In genomic region chr4:141139116-141139970, GRCm38 (mm10) we compare ENCODE assay signal across 8 mouse cellular contexts. TPM values are rescaled to one million over a fixed set of nuclear protein-coding genes. Genes with fewer than 3 reads are reported as not detected.
DNase-seq lines count a peak whose midpoint lies in the region; ATAC-seq lines count a peak whose summit lies in the region.

Gene Szrd1, minus strand, starts transcription at chr4:141139775.

- H3K9me3 ChIP-seq in forebrain, embryonic 11.5 days (ENCODE audit: control insufficient read depth, low read length), result no peaks in the 10 kb centered on the region
- H3K9me3 ChIP-seq in heart, embryonic 16.5 days (replicated peaks; ENCODE audit: control insufficient read depth, low read length), result no peaks in the 10 kb centered on the region
- H3K9me3 ChIP-seq in liver, embryonic 15.5 days (replicated peaks), result no peaks in the 10 kb centered on the region
- H3K9me3 ChIP-seq in neural tube, embryonic 12.5 days, result no peaks in the 10 kb centered on the region

- H3K4me3 ChIP-seq in forebrain, embryonic 11.5 days (ENCODE audit: low read depth, low read length), result peak within 1 kb of the TSS; percentile 72
- peak within 1 kb of the TSS; percentile 69 for H3K4me3 ChIP-seq in heart, embryonic 16.5 days (ENCODE audit: low read length)
- peak within 1 kb of the TSS; percentile 86 for H3K4me3 ChIP-seq in liver, embryonic 15.5 days (replicated peaks)
- peak within 1 kb of the TSS; percentile 85 for H3K4me3 ChIP-seq in neural tube, embryonic 12.5 days

- H3K4me1 ChIP-seq in forebrain, embryonic 11.5 days (replicated peaks; ENCODE audit: control insufficient read depth, insufficient read depth, low read length), result peaks cover 12% of the 10 kb centered on the region; the same call in 1 of the 2 replicates
- H3K4me1 ChIP-seq in heart, embryonic 16.5 days (ENCODE audit: control insufficient read depth, insufficient read depth, low read length), result peaks cover 36% of the 10 kb centered on the region
- H3K4me1 ChIP-seq in liver, embryonic 15.5 days (replicated peaks), result peaks cover 52% of the 10 kb centered on the region
- H3K4me1 ChIP-seq in neural tube, embryonic 12.5 days, result peaks cover 34% of the 10 kb centered on the region

- H3K27me3 ChIP-seq in forebrain, embryonic 11.5 days (ENCODE audit: control insufficient read depth, insufficient read depth, low read length), result no peaks in the 10 kb centered on the region
- H3K27me3 ChIP-seq in heart, embryonic 16.5 days (ENCODE audit: control insufficient read depth, insufficient read depth, low read length), result no peaks in the 10 kb centered on the region
- H3K27me3 ChIP-seq in liver, embryonic 15.5 days, result no peaks in the 10 kb centered on the region
- no peaks in the 10 kb centered on the region for H3K27me3 ChIP-seq in neural tube, embryonic 12.5 days (replicated peaks)

- WGBS in forebrain, embryonic 11.5 days, result under 1% methylated on average over 58 of the region's 63 CpGs
- WGBS in heart, embryonic 16.5 days, result under 1% methylated on average over 63 of the region's 63 CpGs
- WGBS in liver, embryonic 15.5 days (ENCODE audit: insufficient replicate concordance), result under 1% methylated on average over 63 of the region's 63 CpGs
- under 1% methylated on average over 63 of the region's 63 CpGs for WGBS in neural tube, embryonic 12.5 days

- peak within 1 kb of the TSS; percentile 91 for H3K27ac ChIP-seq in forebrain, embryonic 11.5 days (ENCODE audit: low read depth, low read length)
- peak within 1 kb of the TSS; percentile 87 for H3K27ac ChIP-seq in heart, embryonic 16.5 days (ENCODE audit: low read length)
- peak within 1 kb of the TSS; percentile 92 for H3K27ac ChIP-seq in liver, embryonic 15.5 days (replicated peaks)
- H3K27ac ChIP-seq in neural tube, embryonic 12.5 days, result peak within 1 kb of the TSS; percentile 79

- ATAC-seq in forebrain, embryonic 11.5 days (replicated peaks; ENCODE audit: low FRiP score), result peak; percentile 94
- peak; percentile 94 for ATAC-seq in heart, embryonic 16.5 days (replicated peaks; ENCODE audit: extremely low read depth, insufficient read depth, low FRiP score)
- peak; percentile 94 for ATAC-seq in liver, embryonic 15.5 days (ENCODE audit: insufficient read depth)
- peak; percentile 90 for ATAC-seq in neural tube, embryonic 12.5 days (ENCODE audit: low FRiP score, low read depth)

- peak; percentile 97 to 98 for DNase-seq in CD8-positive naive resting alpha-beta T cell, adult 2 months (ENCODE audit: low read depth in 2 of 2, low spot score in 2 of 2)
- peak; percentile 98 for DNase-seq in c-Kit-positive CD71-negative TER-119-negative erythroid progenitor cells, embryonic 14.5 days (ENCODE audit: low read depth)
- DNase-seq in forebrain, embryonic 11.5 days (ENCODE audit: low spot score), result peak; percentile 99
- peak; percentile 99 to 100 for DNase-seq in kidney, postnatal 36 days
- DNase-seq in telencephalon, adult 2 months (ENCODE audit: low read depth, low spot score), result peak; percentile 96

- H3K36me3 ChIP-seq in forebrain, embryonic 11.5 days (ENCODE audit: control insufficient read depth, insufficient read depth, low read length), result no peaks in the 10 kb centered on the region
- H3K36me3 ChIP-seq in heart, embryonic 16.5 days (ENCODE audit: control insufficient read depth, insufficient read depth), result no peaks in the 10 kb centered on the region
- 0 out of 2 replicates have a peak, but pooled peaks cover 2% of the 10 kb centered on the region for H3K36me3 ChIP-seq in liver, embryonic 15.5 days (replicated peaks)
- 0 out of 2 replicates have a peak, but pooled peaks cover 3% of the 10 kb centered on the region for H3K36me3 ChIP-seq in neural tube, embryonic 12.5 days

- peak within 1 kb of the TSS; percentile 80 for H3K9ac ChIP-seq in forebrain, embryonic 11.5 days (ENCODE audit: low read length)
- H3K9ac ChIP-seq in heart, embryonic 16.5 days (ENCODE audit: low read length), result peak within 1 kb of the TSS; percentile 81
- H3K9ac ChIP-seq in liver, embryonic 15.5 days, result peak within 1 kb of the TSS; percentile 86
- H3K9ac ChIP-seq in neural tube, embryonic 12.5 days, result peak within 1 kb of the TSS; percentile 82

- H3K4me2 ChIP-seq in forebrain, embryonic 11.5 days (ENCODE audit: low read depth, low read length, severe bottlenecking), result peak within 1 kb of the TSS; percentile 97
- H3K4me2 ChIP-seq in heart, embryonic 16.5 days (ENCODE audit: low read depth, low read length), result peak within 1 kb of the TSS; percentile 88
- peak within 1 kb of the TSS; percentile 96 for H3K4me2 ChIP-seq in liver, embryonic 15.5 days
- H3K4me2 ChIP-seq in neural tube, embryonic 12.5 days (replicated peaks), result peak within 1 kb of the TSS; percentile 96

RNA-seq across cellular contexts. Expression of gene Szrd1, which starts in this region (rescaled TPM):
- polyA plus RNA-seq in forebrain, embryonic 11.5 days (2014; fragmentation: Nextera tagmentation; extraction: Ambion mirVana), result 22.9 and 26.1 TPM in 2 replicates
- polyA plus RNA-seq in heart, embryonic 16.5 days (2015; fragmentation: Nextera tagmentation; extraction: Ambion mirVana), result 29.5 and 33.9 TPM in 2 replicates
- polyA plus RNA-seq in liver, embryonic 15.5 days (2015; fragmentation: Nextera tagmentation; extraction: Ambion mirVana), result 18.1 and 20.7 TPM in 2 replicates
- 32.0 TPM in 2 replicates for polyA plus RNA-seq in neural tube, embryonic 12.5 days (2016; fragmentation: Nextera tagmentation; extraction: Ambion mirVana)

Comparison
In these comparisons a context has a peak if more than half of its experiments do, and no peak if none do; other contexts are left out.
1. Peak in every context shown above with its lines: DNase-seq, ATAC-seq, H3K4me3 ChIP-seq and H3K27ac ChIP-seq.